Mouse (Mus musculus): Measurements from ENCODE around the gene Fance. TPM values are rescaled to one million over a fixed set of nuclear protein-coding genes. Genes with fewer than 3 reads are reported as not detected.

The Fance gene
- polyA plus RNA-seq, 1 experiment from 2014 or later = 28.0 TPM

- Histone ChIP-seq H3K4me1 (replicated peaks; ENCODE audit: control insufficient read depth, insufficient read depth, low read length) (no peaks in the 10 kb centered on the region), H3K4me2 (ENCODE audit: low read depth, low read length, severe bottlenecking) (no peak overlapping the region), H3K27me3 (ENCODE audit: control insufficient read depth, insufficient read depth, low read length) (no peaks in the 10 kb centered on the region), H3K4me3 (ENCODE audit: low read depth, low read length) (no peak overlapping the region), H3K36me3 (ENCODE audit: control insufficient read depth, insufficient read depth, low read length) (no peaks in the 10 kb centered on the region), H3K9me3 (ENCODE audit: control insufficient read depth, low read length) (no peaks in the 10 kb centered on the region), H3K9ac (ENCODE audit: low read length) (no peak overlapping the region), H3K27ac (ENCODE audit: low read depth, low read length) (no peak overlapping the region)
- 85% methylated on average over 10 of the region's 10 CpGs for WGBS
- DNase-seq (ENCODE audit: low spot score) (no peak), ATAC-seq (replicated peaks; ENCODE audit: low FRiP score) (no peak)
Measured at GRCm38 (mm10) chr17:28277721-28278120, 35.6 kb upstream of the Fance start.

GRCm38 (mm10) chr17:28278156-28278555 lies 35.2 kb upstream of the Fance start:
- Histone ChIP-seq H3K36me3 (ENCODE audit: control insufficient read depth, insufficient read depth, low read length) (no peaks in the 10 kb centered on the region), H3K27me3 (ENCODE audit: control insufficient read depth, insufficient read depth, low read length) (no peaks in the 10 kb centered on the region), H3K9ac (ENCODE audit: low read length) (no peak overlapping the region), H3K4me1 (replicated peaks; ENCODE audit: control insufficient read depth, insufficient read depth, low read length) (no peaks in the 10 kb centered on the region), H3K4me3 (ENCODE audit: low read depth, low read length) (no peak overlapping the region), H3K27ac (ENCODE audit: low read depth, low read length) (no peak overlapping the region), H3K9me3 (ENCODE audit: control insufficient read depth, low read length) (no peaks in the 10 kb centered on the region), H3K4me2 (ENCODE audit: low read depth, low read length, severe bottlenecking) (no peak overlapping the region)
- WGBS = 93% methylated on average over 3 of the region's 3 CpGs
- no peak for DNase-seq (ENCODE audit: low spot score)
- no peak for ATAC-seq (replicated peaks; ENCODE audit: low FRiP score)

- H3K9me3 ChIP-seq (ENCODE audit: control insufficient read depth, low read length) = no peaks in the 10 kb centered on the region
- no peaks in the 10 kb centered on the region for H3K4me1 ChIP-seq (replicated peaks; ENCODE audit: control insufficient read depth, insufficient read depth, low read length)
- H3K27ac ChIP-seq (ENCODE audit: low read depth, low read length) = no peak overlapping the region
- H3K9ac ChIP-seq (ENCODE audit: low read length) = no peak overlapping the region
- WGBS = 45% methylated on average over 4 of the region's 4 CpGs
- no peaks in the 10 kb centered on the region for H3K27me3 ChIP-seq (ENCODE audit: control insufficient read depth, insufficient read depth, low read length)
- no peak for ATAC-seq (replicated peaks; ENCODE audit: low FRiP score)
- no peak overlapping the region for H3K4me2 ChIP-seq (ENCODE audit: low read depth, low read length, severe bottlenecking)
- no peak overlapping the region for H3K4me3 ChIP-seq (ENCODE audit: low read depth, low read length)
- H3K36me3 ChIP-seq (ENCODE audit: control insufficient read depth, insufficient read depth, low read length) = no peaks in the 10 kb centered on the region
- DNase-seq (ENCODE audit: low spot score) = no peak
Measured at GRCm38 (mm10) chr17:28279236-28279635, 34.1 kb upstream of the Fance start.

GRCm38 (mm10) chr17:28279780-28280422 lies 33.4 kb upstream of the Fance start:
- no peak for ATAC-seq (replicated peaks; ENCODE audit: low FRiP score)
- Histone ChIP-seq H3K9me3 (ENCODE audit: control insufficient read depth, low read length) (no peaks in the 10 kb centered on the region), H3K4me1 (replicated peaks; ENCODE audit: control insufficient read depth, insufficient read depth, low read length) (no peaks in the 10 kb centered on the region), H3K27me3 (ENCODE audit: control insufficient read depth, insufficient read depth, low read length) (no peaks in the 10 kb centered on the region), H3K27ac (ENCODE audit: low read depth, low read length) (no peak overlapping the region), H3K4me2 (ENCODE audit: low read depth, low read length, severe bottlenecking) (no peak overlapping the region), H3K36me3 (ENCODE audit: control insufficient read depth, insufficient read depth, low read length) (no peaks in the 10 kb centered on the region), H3K9ac (ENCODE audit: low read length) (no peak overlapping the region), H3K4me3 (ENCODE audit: low read depth, low read length) (no peak overlapping the region)
- 74% methylated on average over 15 of the region's 15 CpGs for WGBS
- DNase-seq (ENCODE audit: low spot score) = no peak

GRCm38 (mm10) chr17:28280423-28280800 lies 32.9 kb upstream of the Fance start:
- Histone ChIP-seq H3K4me2 (ENCODE audit: low read depth, low read length, severe bottlenecking) (no peak overlapping the region), H3K4me1 (replicated peaks; ENCODE audit: control insufficient read depth, insufficient read depth, low read length) (no peaks in the 10 kb centered on the region), H3K9ac (ENCODE audit: low read length) (no peak overlapping the region), H3K27me3 (ENCODE audit: control insufficient read depth, insufficient read depth, low read length) (no peaks in the 10 kb centered on the region), H3K27ac (ENCODE audit: low read depth, low read length) (no peak overlapping the region), H3K4me3 (ENCODE audit: low read depth, low read length) (no peak overlapping the region), H3K9me3 (ENCODE audit: control insufficient read depth, low read length) (no peaks in the 10 kb centered on the region), H3K36me3 (ENCODE audit: control insufficient read depth, insufficient read depth, low read length) (no peaks in the 10 kb centered on the region)
- ATAC-seq (replicated peaks; ENCODE audit: low FRiP score) = no peak
- WGBS = 77% methylated on average over 7 of the region's 7 CpGs
- no peak for DNase-seq (ENCODE audit: low spot score)

GRCm38 (mm10) chr17:28280831-28281377 lies 32.4 kb upstream of the Fance start:
- Histone ChIP-seq H3K36me3 (ENCODE audit: control insufficient read depth, insufficient read depth, low read length) (no peaks in the 10 kb centered on the region), H3K9me3 (ENCODE audit: control insufficient read depth, low read length) (no peaks in the 10 kb centered on the region), H3K27ac (ENCODE audit: low read depth, low read length) (no peak overlapping the region), H3K4me1 (replicated peaks; ENCODE audit: control insufficient read depth, insufficient read depth, low read length) (no peaks in the 10 kb centered on the region), H3K9ac (ENCODE audit: low read length) (no peak overlapping the region), H3K4me3 (ENCODE audit: low read depth, low read length) (no peak overlapping the region), H3K27me3 (ENCODE audit: control insufficient read depth, insufficient read depth, low read length) (no peaks in the 10 kb centered on the region), H3K4me2 (ENCODE audit: low read depth, low read length, severe bottlenecking) (no peak overlapping the region)
- WGBS = 64% methylated on average over 5 of the region's 5 CpGs
- ATAC-seq (replicated peaks; ENCODE audit: low FRiP score) = no peak
- DNase-seq (ENCODE audit: low spot score) = no peak

GRCm38 (mm10) chr17:28281866-28282441 lies 31.4 kb upstream of the Fance start:
- H3K4me1 ChIP-seq (replicated peaks; ENCODE audit: control insufficient read depth, insufficient read depth, low read length) = no peaks in the 10 kb centered on the region
- no peak overlapping the region for H3K27ac ChIP-seq (ENCODE audit: low read depth, low read length)
- DNase-seq (ENCODE audit: low spot score) = no peak
- no peak overlapping the region for H3K4me3 ChIP-seq (ENCODE audit: low read depth, low read length)
- no peaks in the 10 kb centered on the region for H3K27me3 ChIP-seq (ENCODE audit: control insufficient read depth, insufficient read depth, low read length)
- WGBS = 96% methylated on average over 7 of the region's 7 CpGs
- no peak overlapping the region for H3K4me2 ChIP-seq (ENCODE audit: low read depth, low read length, severe bottlenecking)
- no peak overlapping the region for H3K9ac ChIP-seq (ENCODE audit: low read length)
- no peaks in the 10 kb centered on the region for H3K9me3 ChIP-seq (ENCODE audit: control insufficient read depth, low read length)
- no peak for ATAC-seq (replicated peaks; ENCODE audit: low FRiP score)
- H3K36me3 ChIP-seq (ENCODE audit: control insufficient read depth, insufficient read depth, low read length) = no peaks in the 10 kb centered on the region

GRCm38 (mm10) chr17:28283199-28283598 lies 30.1 kb upstream of the Fance start:
- H3K4me1 ChIP-seq (replicated peaks; ENCODE audit: control insufficient read depth, insufficient read depth, low read length) = no peaks in the 10 kb centered on the region
- H3K27ac ChIP-seq (ENCODE audit: low read depth, low read length) = no peak overlapping the region
- H3K27me3 ChIP-seq (ENCODE audit: control insufficient read depth, insufficient read depth, low read length) = no peaks in the 10 kb centered on the region
- DNase-seq (ENCODE audit: low spot score) = no peak
- ATAC-seq (replicated peaks; ENCODE audit: low FRiP score) = no peak
- no peaks in the 10 kb centered on the region for H3K9me3 ChIP-seq (ENCODE audit: control insufficient read depth, low read length)
- no peak overlapping the region for H3K4me2 ChIP-seq (ENCODE audit: low read depth, low read length, severe bottlenecking)
- H3K4me3 ChIP-seq (ENCODE audit: low read depth, low read length) = no peak overlapping the region
- WGBS = 91% methylated on average over 10 of the region's 10 CpGs
- no peak overlapping the region for H3K9ac ChIP-seq (ENCODE audit: low read length)
- no peaks in the 10 kb centered on the region for H3K36me3 ChIP-seq (ENCODE audit: control insufficient read depth, insufficient read depth, low read length)

- H3K27ac ChIP-seq (ENCODE audit: low read depth, low read length) = no peak overlapping the region
- WGBS = 89% methylated on average over 10 of the region's 10 CpGs
- no peaks in the 10 kb centered on the region for H3K36me3 ChIP-seq (ENCODE audit: control insufficient read depth, insufficient read depth, low read length)
- DNase-seq (ENCODE audit: low spot score) = no peak
- H3K4me2 ChIP-seq (ENCODE audit: low read depth, low read length, severe bottlenecking) = no peak overlapping the region
- no peak overlapping the region for H3K4me3 ChIP-seq (ENCODE audit: low read depth, low read length)
- H3K4me1 ChIP-seq (replicated peaks; ENCODE audit: control insufficient read depth, insufficient read depth, low read length) = no peaks in the 10 kb centered on the region
- no peaks in the 10 kb centered on the region for H3K27me3 ChIP-seq (ENCODE audit: control insufficient read depth, insufficient read depth, low read length)
- no peaks in the 10 kb centered on the region for H3K9me3 ChIP-seq (ENCODE audit: control insufficient read depth, low read length)
- no peak overlapping the region for H3K9ac ChIP-seq (ENCODE audit: low read length)
- no peak for ATAC-seq (replicated peaks; ENCODE audit: low FRiP score)
Measured at GRCm38 (mm10) chr17:28286133-28286532, 27.2 kb upstream of the Fance start.

Measured in forebrain, embryonic 11.5 days (tissue).